Mouse (Mus musculus): ENCODE results near the gene Trim29. TPM values are rescaled to one million over a fixed set of nuclear protein-coding genes. Genes with fewer than 3 reads are reported as not detected.

Gene Trim29
- polyA plus RNA-seq, 1 experiment from 2014 or later = 37.1 TPM

- H3K27me3 ChIP-seq (replicated peaks; ENCODE audit: control insufficient read depth, insufficient read depth, low read length) = no peaks in the 10 kb centered on the region
- no peaks in the 10 kb centered on the region for H3K4me1 ChIP-seq (ENCODE audit: control insufficient read depth, insufficient read depth, low read length)
- ATAC-seq (ENCODE audit: low read depth) = no peak
- H3K4me2 ChIP-seq (ENCODE audit: low read depth, low read length) = no peak overlapping the region
- no peaks in the 10 kb centered on the region for H3K9me3 ChIP-seq (ENCODE audit: control insufficient read depth, low read length)
- no peak overlapping the region for H3K9ac ChIP-seq (ENCODE audit: low read depth, low read length)
- DNase-seq (ENCODE audit: low spot score) = no peak
- H3K4me3 ChIP-seq (ENCODE audit: low read depth, low read length) = no peak overlapping the region
- no peak overlapping the region for H3K27ac ChIP-seq (replicated peaks; ENCODE audit: low read depth, low read length)
- no peaks in the 10 kb centered on the region for H3K36me3 ChIP-seq (ENCODE audit: control insufficient read depth, insufficient read depth, low read length)
- WGBS = 82% methylated on average over 6 of the region's 6 CpGs
These were observed 11.3 kb downstream of the Trim29 start for GRCm38 (mm10) chr9:43321951-43322350.

GRCm38 (mm10) chr9:43322666-43323065 lies 12.0 kb downstream of the Trim29 start:
- no peak for ATAC-seq (ENCODE audit: low read depth)
- no peaks in the 10 kb centered on the region for H3K27me3 ChIP-seq (replicated peaks; ENCODE audit: control insufficient read depth, insufficient read depth, low read length)
- no peaks in the 10 kb centered on the region for H3K4me1 ChIP-seq (ENCODE audit: control insufficient read depth, insufficient read depth, low read length)
- no peak overlapping the region for H3K27ac ChIP-seq (replicated peaks; ENCODE audit: low read depth, low read length)
- no peak overlapping the region for H3K9ac ChIP-seq (ENCODE audit: low read depth, low read length)
- H3K36me3 ChIP-seq (ENCODE audit: control insufficient read depth, insufficient read depth, low read length) = no peaks in the 10 kb centered on the region
- DNase-seq (ENCODE audit: low spot score) = no peak
- 91% methylated on average over 4 of the region's 4 CpGs for WGBS
- no peak overlapping the region for H3K4me2 ChIP-seq (ENCODE audit: low read depth, low read length)
- H3K9me3 ChIP-seq (ENCODE audit: control insufficient read depth, low read length) = no peaks in the 10 kb centered on the region
- no peak overlapping the region for H3K4me3 ChIP-seq (ENCODE audit: low read depth, low read length)

- 67% methylated on average over 3 of the region's 3 CpGs for WGBS
- Histone ChIP-seq H3K4me2 (ENCODE audit: low read depth, low read length) (no peak overlapping the region), H3K36me3 (ENCODE audit: control insufficient read depth, insufficient read depth, low read length) (no peaks in the 10 kb centered on the region), H3K9ac (ENCODE audit: low read depth, low read length) (no peak overlapping the region), H3K9me3 (ENCODE audit: control insufficient read depth, low read length) (no peaks in the 10 kb centered on the region), H3K4me3 (ENCODE audit: low read depth, low read length) (no peak overlapping the region), H3K4me1 (ENCODE audit: control insufficient read depth, insufficient read depth, low read length) (no peaks in the 10 kb centered on the region), H3K27ac (replicated peaks; ENCODE audit: low read depth, low read length) (no peak overlapping the region), H3K27me3 (replicated peaks; ENCODE audit: control insufficient read depth, insufficient read depth, low read length) (no peaks in the 10 kb centered on the region)
- no peak for ATAC-seq (ENCODE audit: low read depth)
- DNase-seq (ENCODE audit: low spot score) = no peak
These were observed 14.8 kb downstream of the Trim29 start for GRCm38 (mm10) chr9:43325486-43325885.

GRCm38 (mm10) chr9:43326015-43326631 lies 15.5 kb downstream of the Trim29 start:
- H3K36me3 ChIP-seq (ENCODE audit: control insufficient read depth, insufficient read depth, low read length) = no peaks in the 10 kb centered on the region
- 73% methylated on average over 7 of the region's 7 CpGs for WGBS
- H3K4me1 ChIP-seq (ENCODE audit: control insufficient read depth, insufficient read depth, low read length) = no peaks in the 10 kb centered on the region
- no peak overlapping the region for H3K4me2 ChIP-seq (ENCODE audit: low read depth, low read length)
- H3K9ac ChIP-seq (ENCODE audit: low read depth, low read length) = no peak overlapping the region
- no peaks in the 10 kb centered on the region for H3K9me3 ChIP-seq (ENCODE audit: control insufficient read depth, low read length)
- H3K27me3 ChIP-seq (replicated peaks; ENCODE audit: control insufficient read depth, insufficient read depth, low read length) = no peaks in the 10 kb centered on the region
- ATAC-seq (ENCODE audit: low read depth) (no peak), DNase-seq (ENCODE audit: low spot score) (no peak)
- H3K27ac ChIP-seq (replicated peaks; ENCODE audit: low read depth, low read length) = no peak overlapping the region
- H3K4me3 ChIP-seq (ENCODE audit: low read depth, low read length) = no peak overlapping the region

- Histone ChIP-seq H3K4me1 (ENCODE audit: control insufficient read depth, insufficient read depth, low read length) (no peaks in the 10 kb centered on the region), H3K9me3 (ENCODE audit: control insufficient read depth, low read length) (no peaks in the 10 kb centered on the region), H3K27me3 (replicated peaks; ENCODE audit: control insufficient read depth, insufficient read depth, low read length) (no peaks in the 10 kb centered on the region), H3K4me2 (ENCODE audit: low read depth, low read length) (no peak overlapping the region), H3K36me3 (ENCODE audit: control insufficient read depth, insufficient read depth, low read length) (no peaks in the 10 kb centered on the region), H3K27ac (replicated peaks; ENCODE audit: low read depth, low read length) (no peak overlapping the region), H3K4me3 (ENCODE audit: low read depth, low read length) (no peak overlapping the region), H3K9ac (ENCODE audit: low read depth, low read length) (no peak overlapping the region)
- 40% methylated on average over 21 of the region's 21 CpGs for WGBS
- no peak for DNase-seq (ENCODE audit: low spot score)
- ATAC-seq (ENCODE audit: low read depth) = peak; percentile 27; the same call in 1 of the 2 replicates
These were observed 16.8 kb downstream of the Trim29 start for GRCm38 (mm10) chr9:43327182-43328129.

- Histone ChIP-seq H3K36me3 (ENCODE audit: control insufficient read depth, insufficient read depth, low read length) (no peaks in the 10 kb centered on the region), H3K4me1 (ENCODE audit: control insufficient read depth, insufficient read depth, low read length) (no peaks in the 10 kb centered on the region), H3K27me3 (replicated peaks; ENCODE audit: control insufficient read depth, insufficient read depth, low read length) (no peaks in the 10 kb centered on the region), H3K9ac (ENCODE audit: low read depth, low read length) (no peak overlapping the region), H3K4me2 (ENCODE audit: low read depth, low read length) (no peak overlapping the region), H3K27ac (replicated peaks; ENCODE audit: low read depth, low read length) (no peak overlapping the region), H3K9me3 (ENCODE audit: control insufficient read depth, low read length) (no peaks in the 10 kb centered on the region), H3K4me3 (ENCODE audit: low read depth, low read length) (no peak overlapping the region)
- WGBS = 31% methylated on average over 4 of the region's 5 CpGs
- ATAC-seq (ENCODE audit: low read depth) (no peak), DNase-seq (ENCODE audit: low spot score) (no peak)
These were observed 19.8 kb downstream of the Trim29 start for GRCm38 (mm10) chr9:43330426-43330825.

- no peak overlapping the region for H3K4me2 ChIP-seq (ENCODE audit: low read depth, low read length)
- H3K9ac ChIP-seq (ENCODE audit: low read depth, low read length) = no peak overlapping the region
- no peak overlapping the region for H3K27ac ChIP-seq (replicated peaks; ENCODE audit: low read depth, low read length)
- no peaks in the 10 kb centered on the region for H3K4me1 ChIP-seq (ENCODE audit: control insufficient read depth, insufficient read depth, low read length)
- ATAC-seq (ENCODE audit: low read depth) (no peak), DNase-seq (ENCODE audit: low spot score) (no peak)
- H3K36me3 ChIP-seq (ENCODE audit: control insufficient read depth, insufficient read depth, low read length) = no peaks in the 10 kb centered on the region
- 77% methylated on average over 8 of the region's 8 CpGs for WGBS
- H3K27me3 ChIP-seq (replicated peaks; ENCODE audit: control insufficient read depth, insufficient read depth, low read length) = no peaks in the 10 kb centered on the region
- no peak overlapping the region for H3K4me3 ChIP-seq (ENCODE audit: low read depth, low read length)
- H3K9me3 ChIP-seq (ENCODE audit: control insufficient read depth, low read length) = no peaks in the 10 kb centered on the region
These were observed 21.1 kb downstream of the Trim29 start for GRCm38 (mm10) chr9:43331476-43332471.

GRCm38 (mm10) chr9:43334476-43334875 lies 23.8 kb downstream of the Trim29 start:
- WGBS = 74% methylated on average over 8 of the region's 8 CpGs
- ATAC-seq (ENCODE audit: low read depth) = no peak
- Histone ChIP-seq H3K27me3 (replicated peaks; ENCODE audit: control insufficient read depth, insufficient read depth, low read length) (no peaks in the 10 kb centered on the region), H3K9ac (ENCODE audit: low read depth, low read length) (no peak overlapping the region), H3K4me1 (ENCODE audit: control insufficient read depth, insufficient read depth, low read length) (no peaks in the 10 kb centered on the region), H3K36me3 (ENCODE audit: control insufficient read depth, insufficient read depth, low read length) (no peaks in the 10 kb centered on the region), H3K4me3 (ENCODE audit: low read depth, low read length) (no peak overlapping the region), H3K9me3 (ENCODE audit: control insufficient read depth, low read length) (no peaks in the 10 kb centered on the region), H3K4me2 (ENCODE audit: low read depth, low read length) (no peak overlapping the region), H3K27ac (replicated peaks; ENCODE audit: low read depth, low read length) (no peak overlapping the region)
- DNase-seq (ENCODE audit: low spot score) = no peak
